Mouse (Mus musculus) spleen, adult 12 weeks (tissue): ENCODE measurements around the gene Adgra3.

Source experiments
- DNase-seq: peaks from one replicate; pipeline ENCODE4 v3.0.0; 2022; ENCODE audit warnings: low spot score

Gene Adgra3

GRCm38 (mm10) chr5:49969660-49970059, 89.1 kb downstream of the Adgra3 start:
- DNase-seq: no peak

GRCm38 (mm10) chr5:49967726-49968125, 91.1 kb downstream of the Adgra3 start:
- DNase-seq: no peak

- DNase-seq: no peak
These were observed 93.0 kb downstream of the Adgra3 start for GRCm38 (mm10) chr5:49965810-49966209.

GRCm38 (mm10) chr5:49961478-49962431, 97.1 kb downstream of the Adgra3 start:
- DNase-seq: no peak

GRCm38 (mm10) chr5:49936354-49936753, 122.5 kb downstream of the Adgra3 start:
- no peak for DNase-seq

GRCm38 (mm10) chr5:49924712-49925111, 134.1 kb downstream of the Adgra3 start:
- no peak for DNase-seq

- DNase-seq: no peak
These were observed 143.1 kb downstream of the Adgra3 start for GRCm38 (mm10) chr5:49915695-49916106.
